Mouse (Mus musculus) skeletal muscle tissue, adult 2 months (tissue): ENCODE measurements around the gene Bcl2l11.
"Not testable (repeated sequence)": the region's sequence is repeated elsewhere in the genome, so short reads cannot be mapped to it uniquely, and the experiment has no call there.

Source experiments
- DNase-seq: peaks from one replicate; pipeline ENCODE4 v3.0.0-alpha.2; 2012; ENCODE audit warnings: low read depth, low spot score

Gene Bcl2l11

GRCm38 (mm10) chr2:128174176-128174575 is 48.3 kb downstream of the Bcl2l11 start:
- DNase-seq: no peak

- no peak for DNase-seq
Observed at GRCm38 (mm10) chr2:128174604-128175342, 48.9 kb downstream of the Bcl2l11 start.

- no peak for DNase-seq
Observed at GRCm38 (mm10) chr2:128175625-128176024, 49.8 kb downstream of the Bcl2l11 start.

- DNase-seq: no peak
Observed at GRCm38 (mm10) chr2:128176391-128177044, 50.7 kb downstream of the Bcl2l11 start.

GRCm38 (mm10) chr2:128177241-128177661 is 51.4 kb downstream of the Bcl2l11 start:
- no peak for DNase-seq

GRCm38 (mm10) chr2:128179126-128179807 is 53.4 kb downstream of the Bcl2l11 start:
- no peak for DNase-seq

- no peak for DNase-seq
Observed at GRCm38 (mm10) chr2:128179808-128180379, 54.1 kb downstream of the Bcl2l11 start.

- DNase-seq: not testable (repeated sequence)
Observed at GRCm38 (mm10) chr2:128182181-128182580, 56.3 kb downstream of the Bcl2l11 start.

- DNase-seq: no peak
Observed at GRCm38 (mm10) chr2:128182751-128183150, 56.9 kb downstream of the Bcl2l11 start.

- no peak for DNase-seq
Observed at GRCm38 (mm10) chr2:128183762-128184161, 57.9 kb downstream of the Bcl2l11 start.

- DNase-seq: no peak
Observed at GRCm38 (mm10) chr2:128185942-128186341, 60.1 kb downstream of the Bcl2l11 start.

- no peak for DNase-seq
Observed at GRCm38 (mm10) chr2:128187277-128187676, 61.4 kb downstream of the Bcl2l11 start.

GRCm38 (mm10) chr2:128188461-128188860 is 62.6 kb downstream of the Bcl2l11 start:
- DNase-seq: no peak

GRCm38 (mm10) chr2:128189691-128190090 is 63.9 kb downstream of the Bcl2l11 start:
- no peak for DNase-seq

GRCm38 (mm10) chr2:128190196-128190595 is 64.4 kb downstream of the Bcl2l11 start:
- no peak for DNase-seq

GRCm38 (mm10) chr2:128193411-128193810 is 67.6 kb downstream of the Bcl2l11 start:
- DNase-seq: no peak

GRCm38 (mm10) chr2:128197379-128197778 is 71.5 kb downstream of the Bcl2l11 start:
- DNase-seq: no peak

GRCm38 (mm10) chr2:128203147-128203546 is 77.3 kb downstream of the Bcl2l11 start:
- no peak for DNase-seq

GRCm38 (mm10) chr2:128203749-128204405 is 78.0 kb downstream of the Bcl2l11 start:
- DNase-seq: no peak

GRCm38 (mm10) chr2:128208541-128208940 is 82.7 kb downstream of the Bcl2l11 start:
- DNase-seq: no peak

GRCm38 (mm10) chr2:128209841-128210329 is 84.0 kb downstream of the Bcl2l11 start:
- DNase-seq: no peak
